Mouse (Mus musculus) limb, embryonic 10.5 days (tissue): ENCODE measurements at regions not wholly inside any gene's neighbourhood (a gene's known extent, or its start where the extent isn't known, plus 50 kb on each side); places are given as distances from the start of the nearest gene placed in this dataset.

Experiments
- DNase-seq: peaks from one replicate; pipeline ENCODE4 v3.0.0-alpha.2; 2017; ENCODE audit warnings: low spot score
- H3K27ac ChIP-seq: fragments of 300-500 bp; sonication (generic); 2 replicates; pipeline ENCODE4 v1.5.1; 2016; ENCODE audit warnings: mild to moderate bottlenecking
- H3K27me3 ChIP-seq: fragments of 300-500 bp; sonication (generic); 2 replicates; pipeline ENCODE4 v1.6.1; 2016; ENCODE audit warnings: low read depth, mild to moderate bottlenecking; ENCODE audit not compliant: poor library complexity, severe bottlenecking
- H3K36me3 ChIP-seq: fragments of 300-500 bp; sonication (generic); 2 replicates; pipeline ENCODE4 v1.6.1; 2016; ENCODE audit warnings: mild to moderate bottlenecking, moderate library complexity
- H3K4me1 ChIP-seq: fragments of 300-500 bp; sonication (generic); 2 replicates; pipeline ENCODE4 v1.6.1; 2016
- H3K4me3 ChIP-seq: fragments of 300-500 bp; sonication (generic); 2 replicates; pipeline ENCODE4 v1.5.1; 2016; ENCODE audit warnings: mild to moderate bottlenecking, moderate library complexity
- H3K9me3 ChIP-seq: fragments of 300-500 bp; sonication (generic); replicated peaks from 2 replicates; pipeline ENCODE4 v1.6.1; 2016; ENCODE audit warnings: mild to moderate bottlenecking
- WGBS: fragments of 180-500 bp; shearing (Covaris S2); methylation state at CpG from one replicate; pipeline ENCODE4 v1.1.7; 2016; 5-methylcytosine and 5-hydroxymethylcytosine counted together

DNA sequence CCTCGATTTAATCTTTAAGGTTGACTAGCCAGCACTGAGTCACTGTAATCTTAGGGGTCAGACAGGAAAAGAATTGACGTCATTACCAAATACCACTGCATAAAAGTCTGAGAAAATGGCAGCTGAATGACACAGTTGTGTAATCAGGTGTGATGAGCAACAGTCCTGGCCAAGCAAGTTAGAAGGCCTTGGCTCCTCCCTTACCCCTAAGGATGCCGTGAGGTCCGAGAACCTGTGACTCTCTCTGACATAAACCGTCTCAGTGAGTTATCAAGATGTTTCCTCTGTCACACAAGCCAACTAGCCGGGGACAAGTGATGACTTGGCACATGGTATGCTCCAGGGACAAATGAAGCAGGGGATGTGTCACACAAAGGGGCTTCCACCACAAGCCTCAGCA, 101.5 kb upstream of the Gm37988 start:
- no peaks in the 10 kb centered on the region for H3K9me3 ChIP-seq
- no peak overlapping the region for H3K27ac ChIP-seq
- 85% methylated on average over 6 of the region's 6 CpGs for WGBS

DNA sequence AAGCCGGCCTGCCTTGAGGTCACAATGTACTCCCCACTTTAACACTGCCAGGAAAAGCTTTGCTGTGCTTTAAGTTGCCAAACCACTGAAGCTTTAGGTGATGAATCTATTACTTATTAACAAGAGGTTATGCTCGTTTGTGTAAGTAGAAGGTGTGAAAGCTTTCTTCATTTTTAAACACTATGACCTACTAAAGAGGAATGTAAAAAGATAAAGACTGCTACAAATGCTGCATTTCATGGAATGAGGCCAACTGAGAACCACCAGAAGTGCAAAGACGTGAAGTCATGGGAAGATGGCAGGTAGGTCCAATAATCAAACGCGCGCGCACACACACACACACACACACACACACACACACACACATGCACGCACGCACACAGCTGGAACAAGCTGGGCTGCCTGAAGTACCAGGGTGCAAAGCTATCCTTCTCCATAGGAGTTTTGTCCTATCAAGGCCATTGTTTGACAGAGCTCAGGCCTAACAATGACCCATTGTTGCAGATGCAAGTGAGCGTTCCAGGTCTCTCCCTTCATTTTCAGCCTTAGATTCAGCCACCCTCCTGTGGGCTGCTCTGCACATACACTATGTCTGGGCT, 85.3 kb upstream of the Gm37988 start:
- Histone ChIP-seq H3K4me3 (no peak overlapping the region), H3K9me3 (no peaks in the 10 kb centered on the region), H3K27ac (no peak overlapping the region), H3K27me3 (no peaks in the 10 kb centered on the region), H3K4me1 (no peaks in the 10 kb centered on the region), H3K36me3 (no peaks in the 10 kb centered on the region)
- WGBS = 95% methylated on average over 10 of the region's 10 CpGs
- no peak for DNase-seq

More for the DNA sequence above, 101.5 kb upstream of the Gm37988 start:
- H3K4me1 ChIP-seq = no peaks in the 10 kb centered on the region
- no peak for DNase-seq
- no peaks in the 10 kb centered on the region for H3K27me3 ChIP-seq
- no peak overlapping the region for H3K4me3 ChIP-seq
- H3K36me3 ChIP-seq = no peaks in the 10 kb centered on the region
